Mouse (Mus musculus): ENCODE results near the gene Tmem156.

Gene Tmem156

GRCm38 (mm10) chr5:65047285-65047855 lies 44.6 kb downstream of the Tmem156 start:
- no peak for DNase-seq (ENCODE audit: low spot score in 2 of 2)

- DNase-seq (ENCODE audit: low spot score in 2 of 2): no peak
These were observed 45.3 kb downstream of the Tmem156 start for GRCm38 (mm10) chr5:65046442-65047284.

- no peak for DNase-seq (ENCODE audit: low spot score in 2 of 2)
These were observed 46.1 kb downstream of the Tmem156 start for GRCm38 (mm10) chr5:65045642-65046370.

- no peak for DNase-seq (ENCODE audit: low spot score in 2 of 2)
These were observed 48.5 kb downstream of the Tmem156 start for GRCm38 (mm10) chr5:65043407-65043895.

GRCm38 (mm10) chr5:65040463-65040862 lies 51.5 kb downstream of the Tmem156 start:
- no peak for DNase-seq (ENCODE audit: low spot score in 2 of 2)

GRCm38 (mm10) chr5:65038811-65039571 lies 52.9 kb downstream of the Tmem156 start:
- DNase-seq (ENCODE audit: low spot score in 2 of 2): peak; percentile 58 to 60

- DNase-seq (ENCODE audit: low spot score in 2 of 2): no peak
These were observed 53.6 kb downstream of the Tmem156 start for GRCm38 (mm10) chr5:65038305-65038704.

GRCm38 (mm10) chr5:65036597-65036996 lies 55.3 kb downstream of the Tmem156 start:
- DNase-seq (ENCODE audit: low spot score in 2 of 2): peak in 1 of 2 experiments; percentile 15

- no peak for DNase-seq (ENCODE audit: low spot score in 2 of 2)
These were observed 63.9 kb downstream of the Tmem156 start for GRCm38 (mm10) chr5:65028019-65028418.

- no peak for DNase-seq (ENCODE audit: low spot score in 2 of 2)
These were observed 65.2 kb downstream of the Tmem156 start for GRCm38 (mm10) chr5:65026776-65027175.

- no peak for DNase-seq (ENCODE audit: low spot score in 2 of 2)
These were observed 66.0 kb downstream of the Tmem156 start for GRCm38 (mm10) chr5:65025916-65026315.

GRCm38 (mm10) chr5:65024641-65025040 lies 67.3 kb downstream of the Tmem156 start:
- no peak for DNase-seq (ENCODE audit: low spot score in 2 of 2)

- no peak for DNase-seq (ENCODE audit: low spot score in 2 of 2)
These were observed 69.9 kb downstream of the Tmem156 start for GRCm38 (mm10) chr5:65022006-65022405.

- no peak for DNase-seq (ENCODE audit: low spot score in 2 of 2)
These were observed 72.1 kb downstream of the Tmem156 start for GRCm38 (mm10) chr5:65019823-65020222.

- no peak for DNase-seq (ENCODE audit: low spot score in 2 of 2)
These were observed 72.8 kb downstream of the Tmem156 start for GRCm38 (mm10) chr5:65019109-65019508.

GRCm38 (mm10) chr5:65015508-65015907 lies 76.4 kb downstream of the Tmem156 start:
- DNase-seq (ENCODE audit: low spot score in 2 of 2): no peak

GRCm38 (mm10) chr5:65011901-65012573 lies 79.9 kb downstream of the Tmem156 start:
- DNase-seq (ENCODE audit: low spot score in 2 of 2): no peak

GRCm38 (mm10) chr5:65006011-65006491 lies 85.9 kb downstream of the Tmem156 start:
- DNase-seq (ENCODE audit: low spot score in 2 of 2): no peak

- no peak for DNase-seq (ENCODE audit: low spot score in 2 of 2)
These were observed 86.7 kb downstream of the Tmem156 start for GRCm38 (mm10) chr5:65005251-65005650.
